Mouse (Mus musculus) stomach, postnatal 0 days (tissue): ENCODE measurements around the gene 1700123O20Rik.

Experiments
- CTCF ChIP-seq: IDR thresholded peaks from 2 replicates; pipeline ENCODE4 v1.5.1; 2016; ENCODE audit warnings: antibody characterized with exemption, low read depth, mild to moderate bottlenecking, moderate library complexity
- EP300 ChIP-seq: optimal IDR thresholded peaks from 2 replicates; pipeline ENCODE3; 2016; ENCODE audit warnings: antibody characterized with exemption

DNA sequence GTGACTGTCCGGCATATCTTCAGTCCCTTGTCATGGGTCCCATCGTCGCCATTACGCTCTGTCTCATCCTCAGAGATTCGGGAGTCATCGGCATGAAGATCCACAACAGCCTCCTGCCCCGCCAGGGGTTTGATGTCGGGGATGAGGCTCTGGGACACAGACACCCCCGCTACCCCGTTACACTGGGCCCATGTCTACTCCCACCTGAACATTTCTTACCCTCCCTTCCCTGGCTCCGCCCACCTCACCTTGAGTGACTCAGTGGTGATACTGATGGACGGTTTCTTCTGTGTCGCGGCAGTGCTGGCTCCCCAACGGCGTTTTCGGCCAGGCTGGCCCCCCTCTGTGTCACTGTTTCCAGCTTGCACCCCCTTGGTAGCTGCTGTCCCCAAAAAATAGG, 39.6 kb upstream of the 1700123O20Rik start:
- TF ChIP-seq EP300 (no peak), CTCF (no peak)
